Mouse (Mus musculus): ENCODE measurements around the gene 1700016H13Rik. TPM values are rescaled to one million over a fixed set of nuclear protein-coding genes. Genes with fewer than 3 reads are reported as not detected.

Gene 1700016H13Rik
- total RNA-seq, 1 experiment: 0.18 TPM

DNA sequence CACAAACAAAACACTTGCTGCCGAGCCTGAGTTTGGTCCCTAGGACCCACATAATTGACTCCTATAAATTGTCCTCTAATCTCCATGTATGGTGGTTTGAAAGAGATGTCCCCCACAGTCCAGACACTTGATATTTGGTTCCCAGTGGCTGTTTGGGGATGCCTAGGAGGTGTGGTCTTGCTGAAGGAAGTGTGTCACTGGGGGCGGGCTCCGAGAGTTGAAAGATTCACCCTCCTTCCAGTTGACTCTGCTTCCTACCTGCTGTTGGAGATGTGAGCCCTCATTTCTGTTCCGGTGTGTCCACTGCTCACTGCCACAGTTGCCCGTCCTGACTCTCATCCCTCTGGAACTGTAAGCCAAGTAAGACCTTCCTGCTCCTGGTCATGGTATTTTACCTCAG is 23.2 kb upstream of the 1700016H13Rik start:
- H3K4me1 ChIP-seq (ENCODE audit: control insufficient read depth in 2 of 2, insufficient read depth in 2 of 2, low read length in 2 of 2, poor library complexity in 1 of 2): peaks cover 1 to 11% of the 10 kb centered on the region in 2 experiments; a peak in 3 of 4 replicates
- peak overlapping the region; percentile 55; the same call in 1 of the 2 replicates for H3K9ac ChIP-seq (ENCODE audit: insufficient read depth, low read depth, low read length, poor library complexity, severe bottlenecking)
- H3K27ac ChIP-seq (ENCODE audit: insufficient read depth, low read depth, low read length, poor library complexity, severe bottlenecking): no peak overlapping the region
- TF ChIP-seq HCFC1 (IDR thresholded peaks at IDR 0.05; ENCODE audit: borderline replicate concordance, insufficient read depth, low read length): no peak
- TF ChIP-seq CHD2 (IDR thresholded peaks at IDR 0.05; ENCODE audit: low read depth, low read length): no peak
- TF ChIP-seq ZNF384 (IDR thresholded peaks at IDR 0.05; ENCODE audit: low read depth, low read length): no peak
- TF ChIP-seq MAFK (IDR thresholded peaks at IDR 0.05; ENCODE audit: insufficient read depth, low read depth, low read length): no peak
- TF ChIP-seq ZC3H11A (IDR thresholded peaks at IDR 0.05; ENCODE audit: borderline replicate concordance, low read depth, low read length): no peak
- H3K9me3 ChIP-seq (ENCODE audit: control insufficient read depth, insufficient read depth, low read depth, low read length): no peaks in the 10 kb centered on the region
- peak overlapping the region; percentile 51 to 53 for H3K4me3 ChIP-seq (ENCODE audit: insufficient read depth in 1 of 2, low read depth in 1 of 2, low read length in 2 of 2, poor library complexity in 1 of 2, severe bottlenecking in 1 of 2)
- in situ Hi-C loops (cut with MboI; ENCODE audit: low sequenced_read_pairs in 2 of 2, unreplicated experiment in 2 of 2): no loop called here
- H3K36me3 ChIP-seq (ENCODE audit: control insufficient read depth, insufficient read depth, low read length, poor library complexity, severe bottlenecking): no peaks in the 10 kb centered on the region
- no peak for DNase-seq (ENCODE audit: low read depth, low spot score)

DNA sequence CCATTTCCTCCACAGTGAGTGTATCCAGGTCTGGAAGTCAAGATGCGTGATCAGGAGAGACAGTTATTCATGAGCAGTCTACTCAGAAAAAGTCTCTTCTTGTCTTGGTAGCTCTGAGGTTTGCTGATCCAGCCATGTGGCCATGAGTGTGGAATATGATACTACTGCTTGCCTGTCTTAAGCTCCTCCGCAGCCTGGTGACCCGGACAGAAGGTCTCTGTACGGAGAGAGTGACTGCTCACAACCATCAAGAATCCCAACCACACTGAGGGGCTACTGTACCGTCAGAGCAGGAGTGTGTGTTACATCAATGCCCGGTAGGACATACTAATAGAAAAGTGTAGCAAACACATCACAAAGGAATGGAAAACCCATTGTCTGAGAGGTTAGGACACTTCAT is 22.1 kb upstream of the 1700016H13Rik start:
- Histone ChIP-seq H3K9ac (ENCODE audit: insufficient read depth, low read depth, low read length, poor library complexity, severe bottlenecking) (no peak overlapping the region), H3K4me1 (ENCODE audit: control insufficient read depth in 2 of 2, insufficient read depth in 2 of 2, low read length in 2 of 2, poor library complexity in 1 of 2) (peaks cover 1 to 14% of the 10 kb centered on the region in 2 experiments; a peak in 3 of 4 replicates), H3K36me3 (ENCODE audit: control insufficient read depth, insufficient read depth, low read length, poor library complexity, severe bottlenecking) (no peaks in the 10 kb centered on the region), H3K4me3 (ENCODE audit: insufficient read depth in 1 of 2, low read depth in 1 of 2, low read length in 2 of 2, poor library complexity in 1 of 2, severe bottlenecking in 1 of 2) (no peak overlapping the region), H3K27ac (ENCODE audit: insufficient read depth, low read depth, low read length, poor library complexity, severe bottlenecking) (no peak overlapping the region), H3K9me3 (ENCODE audit: control insufficient read depth, insufficient read depth, low read depth, low read length) (no peaks in the 10 kb centered on the region)
- DNase-seq (ENCODE audit: low read depth, low spot score): no peak
- in situ Hi-C loops (cut with MboI; ENCODE audit: low sequenced_read_pairs in 2 of 2, unreplicated experiment in 2 of 2): no loop called here
- TF ChIP-seq ZNF384 (IDR thresholded peaks at IDR 0.05; ENCODE audit: low read depth, low read length): no peak
- no peak for TF ChIP-seq MAFK (IDR thresholded peaks at IDR 0.05; ENCODE audit: insufficient read depth, low read depth, low read length)
- no peak for TF ChIP-seq ZC3H11A (IDR thresholded peaks at IDR 0.05; ENCODE audit: borderline replicate concordance, low read depth, low read length)
- TF ChIP-seq HCFC1 (IDR thresholded peaks at IDR 0.05; ENCODE audit: borderline replicate concordance, insufficient read depth, low read length): no peak
- TF ChIP-seq CHD2 (IDR thresholded peaks at IDR 0.05; ENCODE audit: low read depth, low read length): no peak

DNA sequence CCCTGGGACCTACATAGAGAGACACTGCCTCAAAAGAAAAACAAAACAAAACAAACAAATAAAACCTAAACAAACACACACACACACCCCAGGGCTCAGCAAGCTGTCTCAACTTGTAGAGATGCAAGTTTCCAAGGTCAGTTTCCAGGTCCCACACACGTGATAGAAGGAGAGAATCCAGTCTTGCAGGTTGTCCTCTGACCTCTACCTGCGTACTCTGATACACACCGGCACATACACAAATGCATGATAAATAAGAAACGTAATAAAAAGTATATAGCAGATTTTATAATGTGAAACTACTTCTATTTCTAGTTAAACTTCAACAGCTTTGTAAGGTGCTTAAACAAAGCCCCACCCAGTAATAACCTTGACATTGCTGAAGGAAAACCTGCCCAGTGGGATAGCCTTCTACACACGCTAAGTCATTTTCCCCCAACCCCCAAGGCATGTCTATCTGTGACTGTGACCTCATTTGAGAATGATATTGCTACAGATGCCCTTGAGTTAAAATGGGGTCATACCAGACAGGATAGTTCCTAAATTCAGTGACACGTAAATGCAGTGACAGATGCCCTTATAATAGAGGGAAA is 20.6 kb upstream of the 1700016H13Rik start:
- H3K4me1 ChIP-seq (ENCODE audit: control insufficient read depth in 2 of 2, insufficient read depth in 2 of 2, low read length in 2 of 2, poor library complexity in 1 of 2): peaks cover 1 to 10% of the 10 kb centered on the region in 2 experiments; a peak in 3 of 4 replicates
- no peaks in the 10 kb centered on the region for H3K36me3 ChIP-seq (ENCODE audit: control insufficient read depth, insufficient read depth, low read length, poor library complexity, severe bottlenecking)
- no peak for DNase-seq (ENCODE audit: low read depth, low spot score)
- H3K9me3 ChIP-seq (ENCODE audit: control insufficient read depth, insufficient read depth, low read depth, low read length): no peaks in the 10 kb centered on the region
- H3K27ac ChIP-seq (ENCODE audit: insufficient read depth, low read depth, low read length, poor library complexity, severe bottlenecking): no peak overlapping the region
- in situ Hi-C loops (cut with MboI; ENCODE audit: low sequenced_read_pairs in 2 of 2, unreplicated experiment in 2 of 2): no loop called here
- no peak overlapping the region for H3K4me3 ChIP-seq (ENCODE audit: insufficient read depth in 1 of 2, low read depth in 1 of 2, low read length in 2 of 2, poor library complexity in 1 of 2, severe bottlenecking in 1 of 2)
- TF ChIP-seq ZC3H11A (IDR thresholded peaks at IDR 0.05; ENCODE audit: borderline replicate concordance, low read depth, low read length) (no peak), MAFK (IDR thresholded peaks at IDR 0.05; ENCODE audit: insufficient read depth, low read depth, low read length) (no peak), HCFC1 (IDR thresholded peaks at IDR 0.05; ENCODE audit: borderline replicate concordance, insufficient read depth, low read length) (no peak), ZNF384 (IDR thresholded peaks at IDR 0.05; ENCODE audit: low read depth, low read length) (no peak), CHD2 (IDR thresholded peaks at IDR 0.05; ENCODE audit: low read depth, low read length) (no peak)
- H3K9ac ChIP-seq (ENCODE audit: insufficient read depth, low read depth, low read length, poor library complexity, severe bottlenecking): no peak overlapping the region

DNA sequence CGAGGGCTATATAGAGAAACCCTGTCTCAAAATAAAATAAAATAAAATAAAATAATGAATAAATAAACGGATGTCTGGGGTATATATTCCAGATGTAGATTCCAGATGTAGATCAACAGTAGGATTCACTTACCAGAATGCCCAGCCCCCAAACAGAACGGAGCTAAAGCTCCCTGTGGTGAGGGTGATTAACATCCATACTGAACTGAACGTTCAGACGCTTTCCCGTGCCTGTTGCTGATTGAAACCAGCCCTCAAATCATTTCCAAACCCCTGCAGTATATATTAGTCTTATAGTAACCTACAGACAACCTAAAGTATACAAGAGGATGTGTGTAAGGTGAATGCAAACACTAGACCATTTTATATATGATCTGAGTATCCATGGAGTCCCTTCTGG is 18.7 kb upstream of the 1700016H13Rik start:
- H3K9ac ChIP-seq (ENCODE audit: insufficient read depth, low read depth, low read length, poor library complexity, severe bottlenecking): no peak overlapping the region
- in situ Hi-C loops (cut with MboI; ENCODE audit: low sequenced_read_pairs in 2 of 2, unreplicated experiment in 2 of 2): loop anchor here in 1 of 2 experiments (25.0 kb wide), 1 partner anchor 312 kb away; no protein-coding TSS in a partner anchor

More for the DNA sequence above, 18.7 kb upstream of the 1700016H13Rik start:
- Histone ChIP-seq H3K27ac (ENCODE audit: insufficient read depth, low read depth, low read length, poor library complexity, severe bottlenecking) (no peak overlapping the region), H3K4me1 (ENCODE audit: control insufficient read depth in 2 of 2, insufficient read depth in 2 of 2, low read length in 2 of 2, poor library complexity in 1 of 2) (peaks cover 0 to 8% of the 10 kb centered on the region in 2 experiments; a peak in 3 of 4 replicates), H3K36me3 (ENCODE audit: control insufficient read depth, insufficient read depth, low read length, poor library complexity, severe bottlenecking) (no peaks in the 10 kb centered on the region), H3K4me3 (ENCODE audit: insufficient read depth in 1 of 2, low read depth in 1 of 2, low read length in 2 of 2, poor library complexity in 1 of 2, severe bottlenecking in 1 of 2) (no peak overlapping the region), H3K9me3 (ENCODE audit: control insufficient read depth, insufficient read depth, low read depth, low read length) (no peaks in the 10 kb centered on the region)
- no peak for DNase-seq (ENCODE audit: low read depth, low spot score)
- TF ChIP-seq MAFK (IDR thresholded peaks at IDR 0.05; ENCODE audit: insufficient read depth, low read depth, low read length) (no peak), ZC3H11A (IDR thresholded peaks at IDR 0.05; ENCODE audit: borderline replicate concordance, low read depth, low read length) (no peak), HCFC1 (IDR thresholded peaks at IDR 0.05; ENCODE audit: borderline replicate concordance, insufficient read depth, low read length) (no peak), ZNF384 (IDR thresholded peaks at IDR 0.05; ENCODE audit: low read depth, low read length) (no peak), CHD2 (IDR thresholded peaks at IDR 0.05; ENCODE audit: low read depth, low read length) (no peak)
